Mouse (Mus musculus): Measurements from ENCODE around the gene Pacsin1.

DNA sequence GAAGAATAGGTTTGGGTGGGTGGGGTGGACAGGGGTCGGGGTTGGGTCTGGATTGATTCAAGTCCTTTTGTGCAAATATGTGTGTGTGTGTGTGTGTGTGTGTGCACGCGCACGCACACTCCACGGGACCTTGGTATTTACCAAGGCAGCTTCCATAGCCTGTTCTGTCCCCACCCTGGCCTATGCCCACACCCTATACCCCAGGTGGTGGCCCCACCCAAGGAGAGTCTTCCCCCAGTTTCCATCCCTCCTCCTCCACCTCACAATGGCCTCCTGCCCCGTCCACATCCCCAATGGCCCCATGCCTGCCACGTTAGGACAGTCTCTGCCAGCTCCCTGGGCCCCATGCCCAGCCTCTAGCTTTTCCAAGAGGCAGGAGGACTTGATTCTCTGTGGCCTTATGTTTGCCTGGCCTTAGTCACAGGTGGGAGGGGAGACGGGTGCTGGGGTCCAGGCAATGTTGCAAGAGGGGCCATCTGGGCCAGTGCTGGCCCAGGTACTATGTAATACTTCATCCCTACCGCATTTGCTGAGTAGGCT is 65.9 kb downstream of the Pacsin1 start:
- TF ChIP-seq POLR2A (IDR thresholded peaks at IDR 0.05; ENCODE audit: borderline replicate concordance, control insufficient read depth, low read depth, low read length) (no peak), CTCF (IDR thresholded peaks at IDR 0.05; ENCODE audit: control insufficient read depth, insufficient read depth, low read length) (no peak)

All from bone marrow, adult 2 months (tissue).